In genomic region chr11:84243562-84243961, GRCm38 (mm10) we compare ENCODE assay signal across 8 mouse cellular contexts.
DNase-seq lines count a peak whose midpoint lies in the region; ATAC-seq and TF ChIP-seq lines count a peak whose summit lies in the region.

No protein-coding gene starts in this region.

- TF ChIP-seq CTCF in intestine, postnatal 0 days (IDR thresholded peaks at IDR 0.05; ENCODE audit: low read depth), result peak; percentile 77
- TF ChIP-seq CTCF in ES-Bruce4 (IDR thresholded peaks at IDR 0.05; ENCODE audit: low read depth, low read length), result peak; percentile 33
- TF ChIP-seq CTCF in bone marrow, adult 2 months (IDR thresholded peaks at IDR 0.05; ENCODE audit: control insufficient read depth, insufficient read depth, low read length), result peak; percentile 31

- 0 out of 2 replicates have a peak, but pooled peaks cover 2% of the 10 kb centered on the region for H3K4me1 ChIP-seq in intestine, postnatal 0 days (replicated peaks; ENCODE audit: control insufficient read depth, insufficient read depth, low read length)
- no peaks in the 10 kb centered on the region; the same call in 1 of the 2 replicates for H3K4me1 ChIP-seq in intestine, embryonic 16.5 days (ENCODE audit: control insufficient read depth, insufficient read depth, low read length)
- H3K4me1 ChIP-seq in ES-Bruce4 (ENCODE audit: control insufficient read depth, insufficient read depth, low read length), result no peaks in the 10 kb centered on the region
- no peaks in the 10 kb centered on the region for H3K4me1 ChIP-seq in bone marrow, adult 2 months (ENCODE audit: control insufficient read depth, insufficient read depth, low read length)
- H3K4me1 ChIP-seq in embryonic facial prominence, embryonic 14.5 days (ENCODE audit: control insufficient read depth, insufficient read depth, low read length), result no peaks in the 10 kb centered on the region

- H3K36me3 ChIP-seq in intestine, postnatal 0 days (ENCODE audit: control insufficient read depth, insufficient read depth), result 0 out of 2 replicates have a peak, but pooled peaks cover 6% of the 10 kb centered on the region
- no peaks in the 10 kb centered on the region for H3K36me3 ChIP-seq in intestine, embryonic 16.5 days (ENCODE audit: control insufficient read depth, insufficient read depth, low read length)
- H3K36me3 ChIP-seq in ES-Bruce4 (ENCODE audit: control insufficient read depth, insufficient read depth, low read length, poor library complexity, severe bottlenecking), result peaks cover 7% of the 10 kb centered on the region
- H3K36me3 ChIP-seq in embryonic facial prominence, embryonic 14.5 days (ENCODE audit: control insufficient read depth, insufficient read depth, low read length), result peaks cover 16% of the 10 kb centered on the region

- DNase-seq in embryonic facial prominence, embryonic 14.5 days (ENCODE audit: low spot score), result peak; percentile 59
- DNase-seq in kidney, postnatal 36 days, result peak; percentile 65 to 82
- peak; percentile 52 for DNase-seq in lung, postnatal 25 days (ENCODE audit: low spot score)
- peak; percentile 12 for DNase-seq in telencephalon, adult 2 months (ENCODE audit: low read depth, low spot score)

- no peak for TF ChIP-seq EP300 in ES-Bruce4 (IDR thresholded peaks at IDR 0.05; ENCODE audit: insufficient read depth, low read depth, low read length)

- H3K4me3 ChIP-seq in intestine, postnatal 0 days (ENCODE audit: low read depth, low read length), result no peak overlapping the region
- no peak overlapping the region for H3K4me3 ChIP-seq in intestine, embryonic 16.5 days (ENCODE audit: low read length)
- H3K4me3 ChIP-seq in ES-Bruce4 (ENCODE audit: low read depth, low read length), result no peak overlapping the region
- H3K4me3 ChIP-seq in bone marrow, adult 2 months (replicated peaks; ENCODE audit: control insufficient read depth, low read depth, low read length), result no peak overlapping the region
- no peak overlapping the region for H3K4me3 ChIP-seq in embryonic facial prominence, embryonic 14.5 days (ENCODE audit: low read depth, low read length)

- H3K9me3 ChIP-seq in intestine, postnatal 0 days (ENCODE audit: control insufficient read depth), result no peaks in the 10 kb centered on the region
- no peaks in the 10 kb centered on the region for H3K9me3 ChIP-seq in intestine, embryonic 16.5 days (ENCODE audit: control insufficient read depth, low read length)
- no peaks in the 10 kb centered on the region for H3K9me3 ChIP-seq in ES-Bruce4 (replicated peaks; ENCODE audit: control insufficient read depth, insufficient read depth, low read length, poor library complexity, severe bottlenecking)
- no peaks in the 10 kb centered on the region for H3K9me3 ChIP-seq in embryonic facial prominence, embryonic 14.5 days (ENCODE audit: control insufficient read depth, low read length)

- no peak for TF ChIP-seq POLR2A in ES-Bruce4 (IDR thresholded peaks at IDR 0.05; ENCODE audit: insufficient read depth, low read length)
- no peak for TF ChIP-seq POLR2A in bone marrow, adult 2 months (IDR thresholded peaks at IDR 0.05; ENCODE audit: borderline replicate concordance, control insufficient read depth, low read depth, low read length)

- no peak overlapping the region for H3K4me2 ChIP-seq in intestine, postnatal 0 days (replicated peaks; ENCODE audit: low read depth)
- no peak overlapping the region for H3K4me2 ChIP-seq in intestine, embryonic 16.5 days (ENCODE audit: low read depth, low read length)
- H3K4me2 ChIP-seq in embryonic facial prominence, embryonic 14.5 days (ENCODE audit: low read depth, low read length), result no peak overlapping the region

- no peaks in the 10 kb centered on the region for H3K27me3 ChIP-seq in intestine, postnatal 0 days (replicated peaks; ENCODE audit: control insufficient read depth, insufficient read depth, low read length)
- H3K27me3 ChIP-seq in intestine, embryonic 16.5 days (replicated peaks; ENCODE audit: control insufficient read depth, insufficient read depth, low read length), result no peaks in the 10 kb centered on the region
- no peaks in the 10 kb centered on the region for H3K27me3 ChIP-seq in ES-Bruce4 (ENCODE audit: control insufficient read depth, insufficient read depth, low read length, poor library complexity, severe bottlenecking)
- no peaks in the 10 kb centered on the region for H3K27me3 ChIP-seq in embryonic facial prominence, embryonic 14.5 days (replicated peaks; ENCODE audit: control insufficient read depth, insufficient read depth, low read length)

- ATAC-seq in intestine, postnatal 0 days, result no peak
- ATAC-seq in intestine, embryonic 16.5 days, result no peak
- no peak for ATAC-seq in embryonic facial prominence, embryonic 14.5 days (ENCODE audit: low read depth)

- no peak overlapping the region for H3K9ac ChIP-seq in intestine, postnatal 0 days (ENCODE audit: low read depth, low read length)
- H3K9ac ChIP-seq in intestine, embryonic 16.5 days (ENCODE audit: low read depth, low read length), result no peak overlapping the region
- no peak overlapping the region for H3K9ac ChIP-seq in ES-Bruce4 (ENCODE audit: low read depth, poor library complexity, severe bottlenecking)
- no peak overlapping the region for H3K9ac ChIP-seq in embryonic facial prominence, embryonic 14.5 days (ENCODE audit: low read depth, low read length)

- no peak overlapping the region for H3K27ac ChIP-seq in intestine, postnatal 0 days (ENCODE audit: low read depth, low read length)
- no peak overlapping the region for H3K27ac ChIP-seq in intestine, embryonic 16.5 days (ENCODE audit: low read length)
- H3K27ac ChIP-seq in ES-Bruce4 (ENCODE audit: insufficient read depth, low read length), result no peak overlapping the region
- H3K27ac ChIP-seq in bone marrow, adult 2 months (ENCODE audit: control insufficient read depth, insufficient read depth, low read depth, low read length, poor library complexity), result no peak overlapping the region
- no peak overlapping the region for H3K27ac ChIP-seq in embryonic facial prominence, embryonic 14.5 days (replicated peaks; ENCODE audit: low read depth, low read length)

Comparison
In these comparisons a context has a peak if more than half of its experiments do, and no peak if none do; other contexts are left out.
1. DNase-seq: peak in every context shown above with its lines; median percentile 74 in kidney, postnatal 36 days; 59 in embryonic facial prominence, embryonic 14.5 days; 52 in lung, postnatal 25 days; 12 in telencephalon, adult 2 months.